Mouse (Mus musculus): ENCODE measurements around the gene Mob4.

DNA sequence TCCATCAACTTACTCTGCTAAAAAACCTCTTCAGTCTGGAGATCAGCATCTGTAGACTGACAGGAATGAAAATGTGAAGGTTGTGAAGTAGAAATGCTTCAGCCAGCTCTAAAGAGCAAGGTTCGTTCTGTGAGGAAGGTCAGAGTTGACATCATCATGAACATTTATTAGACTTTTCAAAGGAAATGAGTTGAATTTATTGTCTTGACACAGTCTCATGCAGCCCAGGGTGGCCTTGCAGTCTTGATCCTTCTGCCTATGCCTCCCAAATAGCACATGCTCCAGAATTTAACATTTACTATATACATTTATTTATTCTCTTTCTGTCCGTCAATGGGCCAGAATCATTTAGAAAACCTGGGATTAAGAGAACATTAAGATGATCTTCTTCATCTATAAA, 7.5 kb upstream of the Mob4 start:
- TF ChIP-seq CTCF (conservative IDR thresholded peaks at IDR 0.05; ENCODE audit: low read length) (no peak), NANOG (IDR thresholded peaks at IDR 0.05; ENCODE audit: borderline replicate concordance, low read length) (no peak)

All from E14TG2a.4 (cell line).